Mouse (Mus musculus) regulatory T cell (primary cell): ENCODE data around the gene Uhrf1bp1l.

ENCODE experiments used
- in situ Hi-C: fragments of 300-600 bp; cut with MboI, MseI; formaldehyde crosslinking; loops from one replicate; pipeline ENCODE4 v1.15.1; 2025; ENCODE audit warnings: high pct_unique_total_duplicates

Gene Uhrf1bp1l

DNA sequence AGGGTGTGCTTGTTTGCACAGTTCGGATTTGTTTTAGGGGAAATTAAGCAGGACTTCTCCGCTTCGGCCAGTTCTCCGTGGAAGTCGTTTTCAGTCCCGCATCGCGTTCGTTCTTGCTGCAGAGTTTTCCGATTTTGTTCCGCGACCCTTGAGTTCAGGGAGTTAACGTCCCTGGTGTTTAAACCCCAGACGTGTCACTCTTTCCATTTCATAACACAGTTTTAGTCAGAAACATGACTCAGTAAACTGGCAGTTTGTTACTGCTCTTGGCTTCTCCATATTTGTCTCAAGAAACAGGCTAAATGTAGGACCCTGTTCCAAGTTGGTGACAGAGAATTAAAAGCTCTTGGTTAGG, 852 bp downstream of the Uhrf1bp1l start:
- in situ Hi-C loops: no loop called here

DNA sequence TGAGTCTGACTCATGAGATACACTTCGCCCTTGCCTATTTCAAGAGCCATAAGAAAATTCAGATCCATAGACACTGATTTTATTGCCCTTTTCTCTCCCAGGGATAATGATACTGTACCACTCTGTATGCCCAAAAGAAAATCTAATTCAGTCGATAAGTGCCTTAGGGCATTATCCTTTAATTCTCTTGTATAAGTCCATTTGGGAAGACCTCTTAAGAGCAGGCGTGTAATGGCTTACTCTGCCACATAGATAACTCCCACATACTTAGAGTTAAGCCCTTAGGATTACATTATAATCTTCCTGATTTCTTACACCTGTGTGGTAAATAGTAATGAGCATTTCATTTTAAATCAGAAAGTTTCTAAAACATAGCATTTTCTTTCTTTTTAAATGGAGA, 1.8 kb downstream of the Uhrf1bp1l start:
- in situ Hi-C loops: no loop called here

DNA sequence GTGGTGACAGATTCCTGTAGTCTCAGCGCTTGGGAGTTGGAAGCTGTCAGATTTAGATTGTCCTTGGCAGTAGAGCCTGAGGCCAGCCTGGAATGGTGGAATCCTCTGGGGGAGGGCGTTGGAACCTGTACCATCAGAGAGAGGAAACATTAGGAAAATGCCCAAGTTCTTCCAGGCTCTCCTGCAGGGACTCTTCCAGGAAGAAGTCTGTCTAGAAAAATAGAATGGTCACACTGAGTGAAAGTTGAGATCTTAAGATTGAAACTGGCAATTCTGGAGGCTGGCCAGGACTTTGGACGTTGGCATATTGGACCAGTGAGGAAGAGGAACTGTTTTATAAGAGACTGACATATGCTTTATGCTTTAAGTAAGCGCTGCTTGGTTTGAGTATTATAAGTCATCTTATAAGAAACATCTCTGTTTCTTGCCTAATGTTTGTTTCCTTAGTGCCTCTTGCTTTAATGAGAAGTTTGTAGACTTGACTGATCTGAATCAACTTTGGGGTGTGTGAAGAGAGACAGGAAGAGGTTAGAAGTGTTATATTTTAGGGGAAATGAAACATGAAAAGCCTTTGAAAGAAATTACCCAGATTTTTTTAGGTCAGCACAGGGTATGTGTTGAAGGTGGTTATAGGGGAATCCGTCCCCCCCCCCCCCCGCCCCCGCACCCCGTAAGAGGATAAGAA, 2.6 kb downstream of the Uhrf1bp1l start:
- in situ Hi-C loops: no loop called here

DNA sequence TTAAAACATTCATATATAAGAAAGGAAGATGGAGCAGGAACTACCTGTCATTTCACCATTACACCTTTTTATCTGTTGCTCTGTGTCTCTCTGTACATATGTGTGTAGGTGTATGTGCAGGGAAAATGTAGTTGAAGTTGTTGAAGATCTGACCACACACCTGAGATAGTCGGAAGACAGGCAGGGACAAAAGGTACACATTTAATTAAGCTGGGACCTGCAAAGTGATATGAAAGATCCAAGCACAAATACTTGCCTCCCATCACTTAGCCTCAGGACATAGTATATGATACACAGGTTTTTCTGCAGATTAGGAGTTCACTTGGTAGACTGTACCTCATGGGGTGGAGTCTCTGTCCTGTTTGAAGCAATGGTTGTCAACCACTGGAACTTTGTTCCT, 3.1 kb downstream of the Uhrf1bp1l start:
- in situ Hi-C loops: no loop called here

DNA sequence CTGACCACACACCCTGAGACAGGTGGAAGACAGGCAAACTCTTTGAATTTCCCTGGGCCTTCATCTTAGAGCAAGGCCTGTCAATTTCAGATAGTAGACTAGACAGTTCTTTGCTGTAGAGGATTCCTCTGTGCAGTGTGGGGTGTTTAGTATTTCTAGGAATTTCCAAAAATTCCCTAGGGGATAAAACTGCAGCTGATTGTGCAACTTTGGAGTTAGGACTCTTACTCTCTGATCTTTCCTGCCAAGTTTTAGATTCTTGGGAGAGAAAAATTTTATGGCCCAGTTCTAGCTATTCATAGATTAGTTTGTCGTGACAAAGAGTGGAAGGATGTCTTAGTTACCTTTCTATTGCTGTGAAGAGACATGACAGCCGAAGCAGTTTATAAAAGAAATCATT, 3.8 kb downstream of the Uhrf1bp1l start:
- in situ Hi-C loops: no loop called here

DNA sequence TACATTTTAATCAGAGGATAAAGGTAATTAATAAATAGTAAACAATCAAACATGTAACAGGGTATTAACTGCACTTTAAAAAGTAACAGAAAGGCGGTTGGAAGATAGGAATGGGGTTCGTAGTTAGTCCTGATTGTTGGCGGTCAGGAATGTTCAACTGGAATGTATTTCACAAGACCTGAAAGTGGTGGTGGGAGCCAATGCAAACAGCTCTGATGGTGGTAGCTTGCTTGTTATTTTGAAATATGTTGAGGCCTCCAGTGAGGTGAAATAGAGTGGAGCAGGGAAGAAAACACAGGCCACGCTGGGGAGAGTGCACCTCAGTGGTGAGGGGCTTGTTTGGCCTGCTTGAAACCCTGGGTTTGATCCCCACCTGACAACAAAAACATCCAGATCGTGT, 6.3 kb downstream of the Uhrf1bp1l start:
- in situ Hi-C loops: no loop called here

DNA sequence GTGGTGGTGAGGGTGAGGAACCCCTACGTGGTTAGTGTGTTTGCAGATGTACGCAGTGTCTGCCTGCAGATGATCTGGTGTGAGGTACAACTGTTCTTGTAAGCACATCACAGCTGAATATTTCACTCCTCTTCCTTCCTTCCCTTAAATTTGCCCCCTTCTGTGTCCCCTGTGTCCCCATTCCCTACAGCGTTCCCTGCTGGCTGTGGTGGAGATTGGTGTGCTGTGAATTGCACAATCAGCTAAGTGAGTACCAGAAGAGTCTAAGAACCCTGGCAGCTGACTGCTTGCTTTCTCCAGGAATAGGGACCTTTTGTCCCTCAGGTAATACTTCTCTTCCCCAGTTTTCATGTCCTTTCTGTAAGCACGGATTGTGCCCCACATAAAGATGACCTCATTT, 10.4 kb downstream of the Uhrf1bp1l start:
- in situ Hi-C loops: no loop called here

DNA sequence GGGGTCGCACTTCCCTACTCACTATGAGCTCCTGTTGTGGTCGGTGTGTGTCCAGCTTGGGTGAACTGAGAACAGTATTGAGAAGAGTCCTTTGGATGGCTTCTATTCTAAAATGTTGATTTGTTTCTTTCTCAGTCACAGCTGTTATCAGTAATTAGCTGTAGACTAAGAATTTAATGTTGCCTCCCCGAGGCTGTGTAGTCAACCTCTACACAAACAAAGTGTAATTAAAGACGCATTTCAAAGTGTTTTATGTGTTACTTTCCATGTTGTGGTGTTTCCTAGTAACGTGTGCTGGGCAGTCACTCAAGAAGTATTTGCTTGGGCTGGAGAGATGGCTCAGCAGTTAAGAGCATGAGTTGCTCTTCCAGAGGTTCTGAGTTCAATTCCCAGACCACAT, 16.0 kb downstream of the Uhrf1bp1l start:
- in situ Hi-C loops: no loop called here

DNA sequence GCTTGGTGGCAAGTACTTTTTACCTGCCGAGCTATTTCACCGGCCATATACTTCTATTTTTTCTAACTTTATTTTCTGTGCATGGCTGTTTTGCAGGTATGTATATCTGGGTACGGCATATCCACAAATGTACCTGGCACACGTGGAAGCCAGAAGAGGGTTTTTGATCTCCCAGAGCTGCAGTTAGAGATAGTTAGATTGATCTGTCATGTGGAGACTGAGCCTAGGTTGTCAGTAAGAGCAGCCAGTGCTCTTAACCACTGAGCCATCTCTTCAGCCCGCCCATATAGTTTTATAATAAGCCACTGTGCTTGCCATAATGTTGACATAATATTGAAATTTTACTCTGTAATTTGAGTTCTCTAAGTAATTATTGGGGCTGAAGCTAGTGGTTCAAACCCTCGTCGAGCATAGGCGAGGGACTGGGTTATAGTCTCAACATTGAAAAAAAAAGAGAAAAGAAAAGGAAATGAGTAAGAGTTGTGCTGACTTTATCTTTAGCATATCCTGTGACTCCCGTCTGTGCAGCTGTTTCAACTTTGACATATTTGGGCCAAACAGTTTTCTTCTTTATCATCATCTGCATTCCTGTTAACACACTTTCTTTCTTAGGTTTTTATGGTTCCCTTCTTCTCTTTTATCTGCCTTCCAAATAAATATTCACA, 19.8 kb downstream of the Uhrf1bp1l start:
- in situ Hi-C loops: no loop called here

DNA sequence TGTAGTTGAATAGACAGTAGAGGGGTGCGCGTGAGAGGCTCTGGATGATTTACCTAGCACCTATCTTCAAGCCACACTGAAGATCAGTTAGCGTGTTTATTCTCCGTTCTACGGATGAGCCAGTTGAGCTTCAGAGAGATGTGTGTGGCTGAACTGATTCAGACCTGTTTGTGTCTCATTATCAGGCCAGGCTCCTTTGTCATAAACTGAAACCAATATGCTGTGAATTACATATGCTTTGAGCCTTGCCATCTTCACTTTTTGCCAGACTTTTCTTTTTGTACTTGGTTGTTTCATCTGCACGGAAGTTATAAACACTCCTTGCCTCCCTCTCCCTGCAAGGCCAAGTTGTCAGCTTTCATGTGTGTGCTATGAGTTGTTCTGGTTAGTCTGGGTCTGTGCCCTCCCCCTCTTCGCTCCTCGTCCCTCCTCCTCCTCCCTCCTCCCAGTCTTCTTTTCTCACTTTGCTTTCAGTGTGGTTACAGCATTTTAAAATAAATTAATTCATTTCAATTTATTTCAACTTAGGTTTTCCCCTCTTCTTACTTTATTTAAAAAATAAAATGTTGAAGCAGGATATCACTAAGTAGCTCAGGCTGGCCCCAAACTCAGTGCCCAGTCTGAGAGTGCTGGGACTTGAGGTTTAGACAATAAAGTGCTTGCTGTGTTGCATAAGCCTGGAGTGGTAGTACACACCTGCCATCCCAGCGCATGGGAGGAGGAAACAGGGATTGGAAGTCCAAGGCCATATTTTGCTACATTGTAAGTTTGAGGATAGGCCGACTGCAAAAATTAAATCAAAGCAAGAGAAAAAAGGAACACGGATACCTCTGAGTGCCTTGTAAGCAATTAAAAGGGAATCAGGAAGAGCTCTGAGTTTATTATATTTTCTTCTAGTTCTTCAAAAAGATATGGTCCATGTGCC, 21.3 kb downstream of the Uhrf1bp1l start:
- in situ Hi-C loops: no loop called here

DNA sequence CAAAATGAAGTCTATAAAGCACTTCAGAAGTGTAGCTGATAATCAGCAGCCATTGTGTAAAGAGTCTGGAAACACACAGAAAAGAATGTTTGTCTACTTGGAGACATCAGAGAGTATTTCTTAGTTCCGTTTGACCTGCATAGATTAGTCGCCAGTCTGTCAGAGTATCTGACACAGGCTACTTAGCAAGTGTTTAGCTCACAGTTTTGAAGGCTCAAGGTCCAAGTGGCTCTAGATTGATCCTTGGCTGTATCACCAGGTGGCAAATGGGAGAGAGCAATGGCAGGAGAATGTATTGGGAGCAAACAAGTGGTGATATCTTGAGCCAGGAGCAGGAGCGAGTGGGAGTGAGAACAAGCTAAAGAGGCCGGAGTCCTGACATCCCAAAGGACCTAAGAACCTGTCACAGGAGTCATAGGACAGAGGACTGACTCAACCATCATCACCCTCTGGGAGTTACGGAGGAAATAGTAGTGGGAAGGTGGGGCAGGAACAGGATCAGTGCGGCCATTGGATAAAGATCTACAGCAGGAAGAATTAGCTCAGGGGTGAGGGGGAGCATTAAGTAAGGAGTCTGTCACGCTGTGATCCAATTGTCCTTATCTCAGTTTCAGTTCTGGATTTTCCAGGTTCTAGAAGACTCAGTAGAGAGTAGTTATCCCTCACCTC, 23.7 kb downstream of the Uhrf1bp1l start:
- in situ Hi-C loops: no loop called here

DNA sequence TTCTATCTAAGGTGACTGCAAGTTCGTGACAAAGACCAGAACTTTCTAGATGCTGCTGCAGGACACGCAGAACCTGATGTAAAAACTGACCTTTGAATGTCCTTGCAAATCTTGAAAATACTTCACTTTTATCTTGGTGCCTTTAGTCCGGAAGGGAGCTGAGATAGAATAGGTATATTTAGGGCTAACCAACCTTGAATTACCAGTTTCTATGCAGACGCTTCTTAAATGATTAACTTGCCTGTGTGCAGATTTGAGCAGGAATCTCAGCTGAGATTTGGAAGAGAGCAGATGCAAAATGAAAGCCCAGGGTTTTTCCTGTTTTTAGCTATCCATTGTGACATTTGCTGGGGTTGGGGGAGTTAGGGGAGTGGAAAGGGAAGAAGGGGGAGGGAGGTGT, 24.3 kb downstream of the Uhrf1bp1l start:
- in situ Hi-C loops: no loop called here

DNA sequence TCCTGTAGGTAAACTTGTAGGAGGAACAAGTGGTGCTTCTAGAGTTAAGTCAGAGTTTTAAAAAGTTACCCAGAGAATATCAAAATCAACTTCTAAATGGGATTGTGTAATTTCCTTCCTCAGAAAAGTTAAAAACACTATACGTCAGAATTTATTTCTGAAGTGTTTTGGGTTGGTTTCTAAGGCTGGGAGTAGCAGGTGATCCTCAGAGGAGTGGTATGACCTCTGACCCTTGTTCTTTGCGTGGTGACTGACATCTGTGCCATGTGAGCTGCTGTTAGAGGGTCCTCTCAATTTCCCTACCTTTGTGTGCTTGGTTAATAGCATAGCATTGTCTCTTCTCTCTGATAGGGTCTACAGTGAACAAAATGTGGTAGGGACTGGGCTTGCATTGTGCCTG, 27.1 kb downstream of the Uhrf1bp1l start:
- in situ Hi-C loops: no loop called here

DNA sequence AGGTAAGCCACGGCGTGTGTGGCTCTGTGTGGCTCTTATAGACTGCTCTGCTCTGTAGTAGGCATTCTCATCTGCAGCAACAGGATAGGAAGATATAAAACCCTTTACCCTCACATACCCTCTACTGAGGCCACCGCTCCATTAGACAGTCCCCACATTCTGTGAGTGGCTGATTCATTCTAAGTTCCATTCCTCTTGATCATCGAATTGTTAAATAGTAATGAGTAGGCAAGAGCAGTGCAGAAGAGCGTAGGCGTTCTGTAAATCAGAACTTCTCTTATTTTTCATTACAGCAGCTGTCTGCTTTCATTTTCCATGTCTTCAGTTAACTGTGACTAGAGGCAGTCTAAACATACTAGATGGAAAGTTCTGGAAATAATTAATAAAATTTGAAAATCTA, 31.2 kb downstream of the Uhrf1bp1l start:
- in situ Hi-C loops: no loop called here

DNA sequence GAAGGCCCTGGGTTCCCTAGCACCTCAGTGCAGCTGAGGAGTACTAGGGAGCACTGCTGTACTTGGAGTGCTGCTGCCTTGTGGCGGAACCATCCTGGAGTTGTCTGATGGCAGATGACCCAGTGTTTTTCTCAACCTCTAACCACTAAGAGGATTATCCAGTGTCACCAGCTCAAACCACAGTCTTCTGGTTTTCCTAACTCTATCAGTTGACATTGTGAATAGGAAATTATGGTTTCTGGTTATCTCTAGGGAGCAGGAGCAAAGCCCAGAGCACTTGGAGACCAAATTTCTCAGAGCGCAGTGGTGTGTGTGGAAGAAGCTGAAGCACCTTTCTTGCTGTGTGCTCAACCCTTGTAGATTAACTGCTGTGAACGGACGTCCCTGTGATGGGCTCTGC, 47.1 kb downstream of the Uhrf1bp1l start:
- in situ Hi-C loops: no loop called here

DNA sequence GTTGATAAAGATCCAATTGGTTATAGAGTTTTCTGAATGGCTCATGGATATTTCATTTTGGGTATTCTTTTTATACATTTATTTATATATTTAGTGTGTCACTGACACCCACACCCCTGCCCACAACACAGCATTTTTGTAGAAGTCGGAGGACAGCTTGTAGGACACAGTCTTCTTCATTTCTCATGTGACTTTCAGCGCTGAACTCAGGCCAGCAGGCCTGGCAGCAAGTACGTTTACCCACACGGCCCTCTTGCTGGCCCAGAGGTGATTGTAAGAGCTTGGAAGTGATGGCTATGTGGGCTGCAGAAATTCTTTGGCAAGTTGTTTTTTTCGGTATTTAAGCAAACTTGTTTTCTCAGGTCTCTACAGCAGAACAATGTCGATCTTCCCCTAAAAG, 49.3 kb downstream of the Uhrf1bp1l start:
- in situ Hi-C loops: no loop called here

DNA sequence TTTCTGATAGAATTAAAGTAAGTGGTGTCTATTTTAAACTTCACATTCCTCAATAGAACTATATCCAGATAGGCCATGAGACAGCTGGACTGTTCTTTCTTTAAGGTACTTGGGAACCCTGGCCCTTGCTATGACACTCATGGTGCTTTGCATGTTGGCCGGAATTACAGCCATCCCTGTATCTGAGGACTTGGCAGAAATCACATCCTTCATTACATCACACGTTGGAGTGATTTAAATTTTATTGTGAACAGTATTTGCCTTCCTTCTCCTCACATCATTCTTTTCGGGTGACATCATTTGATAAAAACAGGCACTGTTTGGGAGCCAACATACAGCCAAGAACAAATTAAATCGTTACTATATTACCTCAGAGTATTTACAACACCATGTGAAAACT, 74.4 kb downstream of the Uhrf1bp1l start:
- in situ Hi-C loops: no loop called here

DNA sequence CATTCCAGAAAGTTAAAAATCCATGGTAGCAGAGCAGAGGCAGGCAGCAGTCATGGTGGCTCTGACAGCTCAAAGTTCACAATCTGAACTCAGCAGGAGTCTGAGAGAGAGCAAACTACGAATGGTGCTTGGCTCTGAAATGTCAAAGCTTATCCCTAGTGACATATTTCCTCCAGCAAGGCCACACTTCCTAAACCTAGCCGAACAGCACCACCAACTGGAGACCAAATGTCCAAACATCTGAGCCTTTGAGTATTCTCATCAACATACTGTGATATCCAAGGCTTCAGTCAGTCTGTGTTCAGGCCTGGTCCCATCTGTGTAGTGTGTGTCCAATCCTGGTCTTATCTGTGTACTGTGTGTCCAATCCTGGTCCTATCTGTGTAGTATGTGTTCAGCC, 79.1 kb downstream of the Uhrf1bp1l start:
- in situ Hi-C loops: no loop called here

DNA sequence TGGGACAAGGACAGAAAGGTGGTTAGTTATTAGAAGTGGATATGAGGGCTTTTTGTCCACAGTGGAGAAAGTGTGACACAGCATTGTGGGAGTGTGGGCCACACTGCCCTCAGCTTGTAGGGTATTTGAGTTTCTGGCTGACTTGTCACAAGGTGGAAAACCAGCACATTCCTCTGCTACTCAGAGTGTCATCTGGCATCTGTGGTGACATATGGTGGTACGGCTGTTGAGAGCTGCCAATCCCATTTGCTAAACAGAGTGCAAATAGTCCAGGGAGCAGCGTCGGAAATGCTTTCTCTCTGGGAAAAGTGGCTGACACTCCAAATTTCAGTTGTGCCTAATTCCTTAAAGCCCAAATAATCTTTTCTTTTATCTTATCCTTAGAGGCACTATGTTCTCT, 82.1 kb downstream of the Uhrf1bp1l start:
- in situ Hi-C loops: no loop called here

DNA sequence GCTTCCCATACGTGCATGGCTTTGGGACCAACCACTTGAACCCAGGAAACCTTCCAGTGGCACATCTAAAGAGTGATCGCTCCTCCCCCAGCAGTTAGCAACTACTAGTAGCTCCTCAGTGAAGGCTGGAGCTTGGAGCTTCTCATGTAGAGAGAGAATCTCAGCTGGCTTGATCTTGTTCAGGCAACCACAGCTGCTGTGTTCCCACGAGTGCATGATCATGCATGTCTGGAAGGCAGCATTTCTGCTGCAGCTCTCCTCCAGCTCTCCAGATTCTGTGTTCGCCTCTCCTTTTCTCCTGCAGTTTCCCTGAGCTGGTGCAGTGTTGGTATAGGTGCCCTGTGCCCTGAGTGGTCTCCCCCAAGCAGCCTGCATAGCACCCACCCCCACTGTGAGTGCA, 87.5 kb downstream of the Uhrf1bp1l start:
- in situ Hi-C loops: no loop called here

DNA sequence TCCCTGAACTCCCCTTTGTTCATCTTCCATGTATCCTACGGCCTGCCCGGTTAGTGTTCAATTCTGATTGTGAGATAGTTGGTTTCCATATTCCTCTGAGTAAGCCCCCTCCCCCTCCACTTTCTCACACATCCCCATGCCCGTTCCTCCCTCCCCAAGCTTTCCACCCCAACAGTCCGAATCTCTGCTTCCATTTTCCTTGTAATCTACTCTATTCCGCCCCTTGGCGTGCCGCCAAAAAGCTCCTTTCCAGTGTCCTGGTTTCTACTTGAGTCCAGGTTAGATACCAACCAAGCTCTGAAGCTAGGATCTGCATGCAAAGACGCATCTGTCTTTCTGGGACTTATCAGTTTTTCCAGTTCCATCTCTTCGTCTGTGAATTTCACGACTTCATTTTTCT, 88.4 kb downstream of the Uhrf1bp1l start:
- in situ Hi-C loops: no loop called here

DNA sequence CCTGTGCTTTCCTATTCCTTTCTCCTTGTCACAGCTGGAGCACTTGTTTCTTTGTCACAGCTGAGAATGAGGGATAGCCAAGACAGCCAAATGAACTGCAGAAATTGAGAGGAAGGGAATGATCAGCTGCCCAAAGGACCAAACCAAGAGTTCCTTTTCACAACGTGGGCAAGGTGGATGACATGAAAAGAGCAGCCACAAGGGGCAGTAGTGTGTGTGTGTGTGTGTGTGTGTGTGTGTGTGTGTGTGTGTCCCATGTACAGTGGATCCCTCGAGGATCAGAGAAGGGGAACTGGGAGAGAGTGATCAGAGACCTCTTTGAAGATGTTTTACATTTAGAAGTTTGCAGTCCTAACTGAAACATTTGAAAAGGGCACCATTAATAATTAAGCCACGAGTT, 92.7 kb downstream of the Uhrf1bp1l start:
- in situ Hi-C loops: no loop called here
